Mouse (Mus musculus) forebrain, embryonic 12.5 days (tissue): Measurements from ENCODE around the gene Ube2v1. TPM values are rescaled to one million over a fixed set of nuclear protein-coding genes. Genes with fewer than 3 reads are reported as not detected.

ENCODE experiments used
- ATAC-seq: fragments of 200-750 bp; cut with Nextera tagmentation; 2 replicates; pipeline ENCODE4 v1.8.0; 2017; ENCODE audit warnings: moderate TSS enrichment; ENCODE audit not compliant: low FRiP score
- H3K27ac ChIP-seq: fragments of 300-500 bp; sonication (generic); 2 replicates; pipeline ENCODE4 v1.5.1; 2016; ENCODE audit warnings: mild to moderate bottlenecking
- H3K27me3 ChIP-seq: fragments of 300-500 bp; sonication (generic); 2 replicates; pipeline ENCODE4 v1.6.1; 2016; ENCODE audit warnings: mild to moderate bottlenecking
- H3K36me3 ChIP-seq: fragments of 300-500 bp; sonication (generic); replicated peaks from 2 replicates; pipeline ENCODE4 v1.6.1; 2016; ENCODE audit warnings: mild to moderate bottlenecking
- H3K4me1 ChIP-seq: fragments of 300-500 bp; sonication (generic); 2 replicates; pipeline ENCODE4 v1.6.1; 2016
- H3K4me2 ChIP-seq: fragments of 300-500 bp; sonication (generic); 2 replicates; pipeline ENCODE4 v1.6.1; 2016; ENCODE audit warnings: mild to moderate bottlenecking, moderate library complexity
- H3K4me3 ChIP-seq: fragments of 300-500 bp; sonication (generic); replicated peaks from 2 replicates; pipeline ENCODE4 v1.5.1; 2016; ENCODE audit warnings: mild to moderate bottlenecking
- H3K9ac ChIP-seq: fragments of 300-500 bp; sonication (generic); 2 replicates; pipeline ENCODE4 v1.6.1; 2016; ENCODE audit warnings: mild to moderate bottlenecking
- H3K9me3 ChIP-seq: fragments of 300-500 bp; sonication (generic); 2 replicates; pipeline ENCODE4 v1.6.1; 2016
- WGBS: fragments of 180-500 bp; shearing (Covaris S2); methylation state at CpG from one replicate; pipeline ENCODE4 v1.1.7; 2016; 5-methylcytosine and 5-hydroxymethylcytosine counted together
- polyA plus RNA-seq: library from polyadenylated mRNA; unstranded; fragments of >200 nt; fragmentation: Nextera tagmentation; extraction: Ambion mirVana; gene quantifications from 2 replicates; pipeline ENCODE4 v1.2.1, GENCODE M21; 2016

Ube2v1 gene
- polyA plus RNA-seq, 1 experiment from 2014 or later: 303 TPM

DNA sequence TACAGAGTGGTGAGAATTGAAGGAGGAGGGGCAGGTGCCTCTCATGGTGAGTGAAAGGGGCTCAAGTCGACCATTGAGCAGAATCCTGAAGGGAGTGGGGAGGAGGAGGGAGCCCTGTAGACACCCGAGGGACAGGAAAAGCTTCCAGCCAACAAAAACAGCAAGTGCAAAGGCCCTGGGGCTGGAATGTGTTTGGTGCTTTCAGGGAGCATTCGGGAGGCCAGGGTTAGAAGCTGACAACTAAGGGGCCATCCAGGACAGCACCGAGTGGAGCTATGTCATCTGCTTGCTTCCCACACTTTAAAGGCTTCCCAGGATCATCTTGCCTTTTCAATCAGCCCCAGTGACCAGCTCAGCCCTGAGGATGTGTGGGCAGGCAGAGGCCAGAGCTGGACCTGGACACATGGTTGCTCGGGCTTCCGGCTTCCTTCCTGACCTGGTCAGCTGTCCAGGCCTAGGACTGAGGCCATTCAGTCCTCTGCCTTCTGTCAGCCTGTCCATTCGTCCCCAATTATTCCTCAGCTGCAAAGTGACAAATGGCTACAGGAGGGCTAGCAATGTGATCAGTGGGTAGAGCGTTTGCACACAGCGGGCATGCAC is 54.6 kb downstream of the Ube2v1 start:
- H3K4me3 ChIP-seq: no peak overlapping the region
- no peaks in the 10 kb centered on the region for H3K9me3 ChIP-seq
- H3K4me1 ChIP-seq: peaks cover 6% of the 10 kb centered on the region; the same call in 1 of the 2 replicates
- no peaks in the 10 kb centered on the region for H3K36me3 ChIP-seq
- no peak overlapping the region for H3K27ac ChIP-seq
- WGBS: 65% methylated on average over 9 of the region's 9 CpGs
- H3K4me2 ChIP-seq: no peak overlapping the region
- ATAC-seq: no peak
- H3K9ac ChIP-seq: no peak overlapping the region
- H3K27me3 ChIP-seq: no peaks in the 10 kb centered on the region

DNA sequence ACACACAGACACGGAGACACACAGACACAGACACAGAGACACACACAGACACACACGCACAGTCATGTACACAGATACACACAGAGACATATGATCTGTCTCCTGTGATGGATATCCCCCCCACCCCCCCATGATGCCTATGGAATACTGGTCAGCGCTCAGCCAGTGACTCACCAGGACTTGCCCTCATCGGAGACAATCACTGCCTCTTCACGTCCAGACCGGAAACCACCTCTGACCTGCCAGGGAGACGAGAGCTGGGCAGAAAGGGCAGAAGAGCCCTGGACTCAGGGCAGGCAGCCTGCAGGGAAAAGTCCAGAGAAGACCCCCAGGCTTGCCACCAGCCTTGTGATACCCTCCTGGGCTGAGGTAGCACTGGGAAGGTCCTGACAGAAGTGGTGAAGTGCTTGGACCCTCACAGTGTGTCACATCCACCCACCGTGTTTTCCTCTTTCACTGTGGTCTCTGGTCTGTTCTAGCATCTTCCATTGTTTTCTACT is 55.7 kb downstream of the Ube2v1 start:
- 86% methylated on average over 8 of the region's 8 CpGs for WGBS
- no peak overlapping the region for H3K4me2 ChIP-seq
- no peak overlapping the region for H3K9ac ChIP-seq
- H3K4me1 ChIP-seq: peaks cover 6% of the 10 kb centered on the region; the same call in 1 of the 2 replicates
- no peak overlapping the region for H3K27ac ChIP-seq
- no peak for ATAC-seq
- H3K9me3 ChIP-seq: no peaks in the 10 kb centered on the region
- no peak overlapping the region for H3K4me3 ChIP-seq
- H3K36me3 ChIP-seq: no peaks in the 10 kb centered on the region
- no peaks in the 10 kb centered on the region for H3K27me3 ChIP-seq

DNA sequence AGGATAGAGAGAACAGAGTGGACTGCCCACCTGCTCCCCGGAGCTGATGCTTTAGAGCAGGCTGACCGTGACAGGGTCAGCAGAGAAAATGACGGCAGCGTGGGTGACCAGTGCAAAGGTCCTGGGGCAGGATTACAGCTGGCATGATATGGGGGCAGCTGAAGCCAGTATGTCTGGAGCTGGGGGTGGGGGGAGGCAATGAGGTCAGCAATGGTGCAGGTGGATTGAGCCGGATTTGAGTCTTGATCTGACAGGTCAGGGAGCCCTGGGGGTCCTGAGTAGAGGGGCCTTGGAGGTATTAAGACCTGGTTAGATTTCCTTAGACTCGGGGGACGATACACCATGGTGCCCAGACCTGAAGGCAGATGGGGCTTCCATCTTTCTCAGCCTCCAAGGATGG is 56.3 kb downstream of the Ube2v1 start:
- no peak overlapping the region for H3K27ac ChIP-seq
- H3K36me3 ChIP-seq: no peaks in the 10 kb centered on the region
- no peaks in the 10 kb centered on the region for H3K27me3 ChIP-seq
- no peak overlapping the region for H3K9ac ChIP-seq
- no peaks in the 10 kb centered on the region for H3K9me3 ChIP-seq
- H3K4me1 ChIP-seq: peaks cover 6% of the 10 kb centered on the region; the same call in 1 of the 2 replicates
- no peak overlapping the region for H3K4me2 ChIP-seq
- no peak for ATAC-seq
- WGBS: 88% methylated on average over 7 of the region's 7 CpGs
- H3K4me3 ChIP-seq: no peak overlapping the region

DNA sequence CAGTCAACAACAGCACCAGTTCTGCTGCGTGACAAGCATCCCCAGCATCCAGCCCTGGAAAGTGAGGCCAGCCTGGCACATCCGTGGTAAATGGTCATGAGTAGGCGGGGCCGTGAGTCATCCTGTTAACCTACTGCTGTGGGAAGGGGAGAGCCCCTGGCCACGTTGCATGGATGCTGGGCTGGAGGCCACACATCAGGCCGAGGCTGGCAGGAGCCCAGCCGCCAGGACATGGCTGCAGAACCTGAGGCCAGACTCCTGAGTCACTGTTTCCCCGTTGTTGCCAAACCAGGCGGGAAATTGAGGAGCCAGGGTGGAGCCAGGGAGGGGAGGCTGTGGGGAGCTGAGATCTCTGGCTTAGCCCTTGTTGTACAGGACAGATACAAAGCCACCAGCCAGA is 57.1 kb downstream of the Ube2v1 start:
- Histone ChIP-seq H3K9me3 (no peaks in the 10 kb centered on the region), H3K27me3 (no peaks in the 10 kb centered on the region), H3K4me1 (peaks cover 6% of the 10 kb centered on the region; the same call in 1 of the 2 replicates), H3K4me3 (no peak overlapping the region), H3K9ac (no peak overlapping the region), H3K36me3 (no peaks in the 10 kb centered on the region), H3K4me2 (no peak overlapping the region), H3K27ac (no peak overlapping the region)
- WGBS: 63% methylated on average over 9 of the region's 9 CpGs
- no peak for ATAC-seq

DNA sequence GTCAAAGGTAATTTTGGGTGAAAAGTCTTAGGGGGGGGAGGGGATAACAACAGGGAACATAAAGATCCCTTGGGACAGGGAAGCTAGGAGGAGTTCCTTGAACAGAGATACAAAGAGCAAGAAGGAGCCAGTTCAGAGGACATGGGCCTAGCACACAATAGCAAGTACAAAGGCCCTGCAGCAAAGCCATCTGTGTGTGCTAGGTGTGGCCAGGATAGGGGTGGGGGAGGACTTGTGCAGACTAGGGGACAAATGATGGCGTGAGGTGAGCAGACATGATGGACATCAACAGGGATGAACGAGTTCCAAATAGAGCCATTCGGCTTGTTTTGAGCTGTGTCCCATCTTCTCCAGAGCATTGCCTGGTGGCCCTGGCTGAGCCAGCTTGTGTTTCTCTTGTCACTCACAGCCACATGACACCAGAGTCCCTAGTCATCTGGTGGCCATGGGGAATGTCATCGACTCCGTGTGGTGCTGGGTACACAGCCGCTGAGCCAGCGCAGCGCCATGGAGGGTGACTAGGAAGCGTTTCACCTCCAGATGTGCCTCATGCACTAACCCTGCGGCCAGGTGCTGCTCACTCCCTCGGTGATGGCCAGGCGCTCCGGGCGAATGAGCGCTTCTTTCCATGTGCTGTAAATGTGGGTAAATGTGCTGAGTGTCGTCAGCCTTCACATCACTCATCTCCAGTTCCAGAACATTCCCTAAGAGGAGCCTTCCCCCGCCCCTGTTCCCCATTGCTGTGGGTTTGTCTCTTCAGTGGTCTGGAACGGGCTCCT is 60.3 kb downstream of the Ube2v1 start:
- no peaks in the 10 kb centered on the region for H3K36me3 ChIP-seq
- no peaks in the 10 kb centered on the region for H3K4me1 ChIP-seq
- no peaks in the 10 kb centered on the region for H3K27me3 ChIP-seq
- no peaks in the 10 kb centered on the region for H3K9me3 ChIP-seq
- no peak overlapping the region for H3K27ac ChIP-seq
- WGBS: 90% methylated on average over 18 of the region's 18 CpGs
- ATAC-seq: no peak
- H3K4me2 ChIP-seq: no peak overlapping the region
- no peak overlapping the region for H3K9ac ChIP-seq
- no peak overlapping the region for H3K4me3 ChIP-seq

DNA sequence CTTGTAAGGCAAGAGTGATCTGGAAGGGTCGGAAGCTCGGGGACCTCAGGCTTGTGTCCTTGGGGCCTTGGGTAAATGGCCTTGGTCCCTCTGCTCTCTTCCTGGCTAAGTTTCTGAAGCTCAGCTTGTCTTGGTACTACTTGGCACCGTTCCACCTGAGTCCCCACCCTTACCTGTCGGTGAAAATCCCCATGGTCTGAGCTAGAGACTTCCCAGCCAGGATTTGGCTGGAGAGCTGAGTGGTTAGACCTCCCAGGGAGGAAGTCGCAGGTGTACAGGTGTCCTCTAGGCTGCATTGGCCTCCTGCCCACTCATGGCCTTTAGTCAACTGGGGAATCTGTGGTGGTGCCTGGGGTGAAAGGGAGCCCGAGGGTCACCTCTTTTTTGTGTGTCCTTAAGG is 61.1 kb downstream of the Ube2v1 start:
- Histone ChIP-seq H3K4me3 (no peak overlapping the region), H3K4me2 (no peak overlapping the region), H3K27me3 (no peaks in the 10 kb centered on the region), H3K9ac (no peak overlapping the region), H3K9me3 (no peaks in the 10 kb centered on the region), H3K36me3 (no peaks in the 10 kb centered on the region), H3K27ac (no peak overlapping the region), H3K4me1 (peaks cover 2% of the 10 kb centered on the region)
- no peak for ATAC-seq
- 92% methylated on average over 6 of the region's 6 CpGs for WGBS

DNA sequence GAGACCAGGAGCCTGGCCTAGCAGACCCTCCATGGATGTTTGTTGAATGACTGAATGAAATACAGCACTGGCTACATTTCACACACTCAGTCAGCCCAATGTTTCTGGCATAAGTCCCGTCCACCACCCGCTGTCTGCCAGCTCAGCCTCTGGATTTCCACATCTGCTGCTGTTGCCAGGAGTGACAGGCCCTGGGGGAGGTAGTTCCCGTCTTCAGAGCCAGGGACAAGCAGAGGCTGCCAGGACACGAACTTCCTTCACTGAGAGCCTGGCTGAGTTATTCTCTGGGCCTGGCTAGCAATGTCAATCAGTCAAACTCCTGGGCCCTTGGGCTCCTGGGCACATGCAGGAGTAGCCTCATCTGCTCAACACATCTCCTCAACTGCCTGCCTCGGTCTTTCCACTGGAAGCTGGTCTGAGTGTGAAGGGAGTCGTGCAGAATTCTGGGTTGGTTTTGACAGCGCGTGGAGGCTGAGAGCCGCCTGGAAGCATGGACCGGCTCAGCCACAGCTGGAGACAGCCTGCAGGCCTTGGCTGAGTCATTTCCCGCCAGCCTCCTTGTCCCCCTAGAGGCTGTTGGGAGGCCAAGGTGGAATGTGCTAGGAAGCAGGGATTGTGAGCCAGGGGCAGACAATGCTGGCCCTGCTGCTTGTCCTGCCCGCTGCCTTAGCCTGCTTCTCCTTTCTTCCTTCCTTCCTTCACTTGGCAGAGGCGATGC is 61.8 kb downstream of the Ube2v1 start:
- H3K4me1 ChIP-seq: peaks cover 9% of the 10 kb centered on the region
- 76% methylated on average over 13 of the region's 13 CpGs for WGBS
- no peak overlapping the region for H3K9ac ChIP-seq
- H3K27me3 ChIP-seq: no peaks in the 10 kb centered on the region
- no peak overlapping the region for H3K4me3 ChIP-seq
- H3K9me3 ChIP-seq: no peaks in the 10 kb centered on the region
- no peak for ATAC-seq
- H3K27ac ChIP-seq: no peak overlapping the region
- H3K4me2 ChIP-seq: no peak overlapping the region
- no peaks in the 10 kb centered on the region for H3K36me3 ChIP-seq

DNA sequence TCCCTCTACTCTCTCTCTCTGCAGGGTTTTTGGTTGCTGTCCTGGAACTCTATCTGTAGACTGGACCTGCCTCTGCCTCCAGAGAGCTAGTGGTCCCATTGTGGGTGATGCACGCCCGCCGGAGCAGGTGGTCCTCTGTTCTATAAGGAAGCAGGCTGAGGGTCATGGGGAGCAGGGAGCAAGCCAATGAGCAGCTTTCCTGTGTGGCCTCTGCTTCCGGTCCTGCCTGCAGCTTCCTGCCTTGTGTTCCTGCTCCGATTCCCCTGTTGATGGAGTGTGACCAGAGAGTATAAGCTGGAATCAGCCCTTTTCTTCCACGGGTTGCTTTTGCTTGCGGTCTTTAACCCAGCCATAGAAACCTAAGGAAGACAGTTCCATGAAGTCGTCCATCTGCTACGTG is 63.8 kb downstream of the Ube2v1 start:
- ATAC-seq: no peak

DNA sequence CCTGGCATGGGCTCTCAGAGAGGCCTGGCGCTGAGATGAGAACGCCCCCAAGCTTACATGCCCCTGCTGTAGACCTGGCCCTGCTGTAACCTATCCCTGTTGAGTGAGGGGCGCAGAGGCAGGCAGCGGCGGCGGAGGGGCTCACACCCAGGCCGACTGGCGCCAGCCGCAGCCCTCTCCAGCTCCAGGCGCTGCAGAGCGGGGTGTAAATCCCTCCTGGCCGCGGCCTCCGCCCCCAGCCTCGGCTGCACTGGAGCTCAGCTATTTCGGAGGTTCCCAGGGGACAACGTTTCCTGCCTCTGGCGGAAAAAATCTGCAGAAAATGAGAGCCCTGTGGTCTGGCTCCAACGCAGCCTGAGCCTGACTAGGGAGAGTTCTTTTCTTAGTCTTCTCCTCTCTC is 66.2 kb downstream of the Ube2v1 start:
- Histone ChIP-seq H3K36me3 (no peaks in the 10 kb centered on the region), H3K4me2 (no peak overlapping the region), H3K9me3 (no peaks in the 10 kb centered on the region), H3K4me3 (no peak overlapping the region), H3K4me1 (peaks cover 24% of the 10 kb centered on the region), H3K27ac (peak overlapping the region; percentile 59; the same call in 1 of the 2 replicates), H3K9ac (peak overlapping the region; percentile 29; the same call in 1 of the 2 replicates), H3K27me3 (peaks cover 5% of the 10 kb centered on the region; the same call in 1 of the 2 replicates)
- no peak for ATAC-seq
- 28% methylated on average over 19 of the region's 19 CpGs for WGBS

More for the DNA sequence above, 63.8 kb downstream of the Ube2v1 start:
- Histone ChIP-seq H3K27ac (no peak overlapping the region), H3K36me3 (no peaks in the 10 kb centered on the region), H3K4me3 (no peak overlapping the region), H3K4me1 (peaks cover 24% of the 10 kb centered on the region), H3K9ac (no peak overlapping the region), H3K9me3 (no peaks in the 10 kb centered on the region), H3K4me2 (no peak overlapping the region), H3K27me3 (no peaks in the 10 kb centered on the region; the same call in 1 of the 2 replicates)
- WGBS: 86% methylated on average over 9 of the region's 9 CpGs

DNA sequence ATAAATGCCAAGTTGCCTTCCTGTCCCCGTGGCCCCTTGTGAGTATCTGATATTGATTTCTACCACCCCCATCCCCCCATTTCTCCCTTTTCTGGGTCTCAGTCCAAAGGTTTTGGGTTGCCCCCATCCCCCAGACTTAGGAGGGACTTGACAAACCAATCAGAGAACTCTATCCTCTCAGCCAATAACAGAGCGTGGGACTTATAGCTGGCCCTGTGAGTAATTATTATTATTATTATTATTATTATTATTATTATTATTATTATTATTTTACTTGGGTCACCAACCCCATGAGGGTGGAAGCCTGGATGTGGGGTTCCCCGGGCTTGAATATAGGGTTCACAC is 66.6 kb downstream of the Ube2v1 start:
- ATAC-seq: no peak

DNA sequence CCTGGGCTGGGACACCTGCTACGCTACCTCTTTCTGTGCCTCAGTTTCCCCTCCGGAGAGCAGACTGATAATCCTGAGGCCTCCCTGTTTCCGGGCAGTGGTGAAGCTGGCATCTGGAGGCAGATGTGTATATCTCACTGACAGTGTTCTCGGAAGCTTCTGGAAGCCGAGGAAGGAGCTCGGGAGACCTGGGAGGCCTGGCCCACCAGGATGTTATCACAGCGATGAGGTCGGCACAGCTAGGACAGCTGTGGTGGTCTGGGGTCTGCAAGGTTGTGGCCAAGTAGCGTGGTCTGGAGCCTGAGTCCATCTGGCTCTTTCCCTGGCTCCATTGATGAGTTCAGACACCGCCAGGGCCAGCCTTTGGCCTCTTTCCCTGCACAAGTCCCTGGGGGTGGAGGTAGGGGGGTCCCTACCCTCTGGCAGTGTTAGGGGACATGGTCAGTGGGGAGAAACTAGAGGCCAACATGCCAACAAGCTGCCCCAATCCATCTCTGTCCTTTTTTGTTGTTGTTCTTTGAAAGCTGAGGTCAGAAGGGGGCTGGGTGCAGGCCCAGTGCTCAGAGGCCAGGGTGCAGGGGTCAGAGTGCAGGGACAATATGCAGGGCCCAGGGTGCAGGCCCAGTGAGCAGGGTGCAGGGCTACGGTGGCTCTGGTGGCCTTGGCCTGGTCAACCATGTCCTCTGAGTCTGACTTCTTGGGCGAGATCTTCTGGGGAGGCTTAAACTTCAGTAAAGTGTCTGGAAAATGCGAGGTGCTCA is 67.2 kb downstream of the Ube2v1 start:
- Histone ChIP-seq H3K27ac (no peak overlapping the region), H3K9me3 (no peaks in the 10 kb centered on the region), H3K4me2 (no peak overlapping the region), H3K36me3 (no peaks in the 10 kb centered on the region), H3K27me3 (peaks cover 13% of the 10 kb centered on the region), H3K4me3 (no peak overlapping the region), H3K4me1 (peaks cover 31% of the 10 kb centered on the region), H3K9ac (no peak overlapping the region)
- no peak for ATAC-seq
- WGBS: 86% methylated on average over 13 of the region's 13 CpGs

More for the DNA sequence above, 66.6 kb downstream of the Ube2v1 start:
- H3K9ac ChIP-seq: no peak overlapping the region
- peaks cover 8% of the 10 kb centered on the region; the same call in 1 of the 2 replicates for H3K27me3 ChIP-seq
- no peaks in the 10 kb centered on the region for H3K9me3 ChIP-seq
- H3K4me2 ChIP-seq: no peak overlapping the region
- H3K27ac ChIP-seq: no peak overlapping the region
- 90% methylated on average over 3 of the region's 3 CpGs for WGBS
- no peaks in the 10 kb centered on the region for H3K36me3 ChIP-seq
- H3K4me1 ChIP-seq: peaks cover 25% of the 10 kb centered on the region
- no peak overlapping the region for H3K4me3 ChIP-seq

DNA sequence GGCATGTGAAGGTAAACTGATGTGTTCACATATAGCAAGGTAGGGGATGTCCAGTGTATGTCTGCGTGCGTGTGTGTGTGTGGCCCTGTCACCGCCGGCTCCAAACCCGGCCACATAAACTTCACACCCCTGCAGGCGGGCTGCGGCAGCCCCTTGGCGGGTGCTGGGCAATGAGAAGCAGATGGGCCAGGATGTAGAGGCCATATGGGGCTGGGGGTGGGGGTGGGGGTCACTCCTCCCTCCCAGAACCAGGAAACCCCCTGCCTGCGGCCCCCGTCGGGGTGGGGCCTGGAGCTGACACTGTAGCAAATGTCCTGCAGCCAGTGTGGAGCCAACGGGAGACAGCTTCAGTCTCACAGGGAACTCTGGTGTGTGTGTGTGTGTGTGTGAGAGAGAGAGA is 68.2 kb downstream of the Ube2v1 start:
- ATAC-seq: no peak; the same call in 1 of the 2 replicates
- Histone ChIP-seq H3K9ac (no peak overlapping the region), H3K36me3 (no peaks in the 10 kb centered on the region), H3K4me1 (peaks cover 38% of the 10 kb centered on the region), H3K4me2 (no peak overlapping the region), H3K9me3 (no peaks in the 10 kb centered on the region), H3K27ac (0 out of 2 replicates have a peak overlapping the region, but pooled peaks have one; percentile 25), H3K27me3 (peaks cover 19% of the 10 kb centered on the region), H3K4me3 (no peak overlapping the region)
- 58% methylated on average over 12 of the region's 12 CpGs for WGBS
